Mouse (Mus musculus) adrenal gland, adult 18-20 months (tissue): ENCODE measurements at regions not wholly inside any gene's neighbourhood (a gene's known extent, or its start where the extent isn't known, plus 50 kb on each side); places are given as distances from the start of the nearest gene placed in this dataset.

Source experiments
- DNase-seq, 2 experiments: peaks; one replicate each; pipeline ENCODE4 v3.0.0; 2021 to 2022; ENCODE audit warnings: low spot score in 2 of 2

DNA sequence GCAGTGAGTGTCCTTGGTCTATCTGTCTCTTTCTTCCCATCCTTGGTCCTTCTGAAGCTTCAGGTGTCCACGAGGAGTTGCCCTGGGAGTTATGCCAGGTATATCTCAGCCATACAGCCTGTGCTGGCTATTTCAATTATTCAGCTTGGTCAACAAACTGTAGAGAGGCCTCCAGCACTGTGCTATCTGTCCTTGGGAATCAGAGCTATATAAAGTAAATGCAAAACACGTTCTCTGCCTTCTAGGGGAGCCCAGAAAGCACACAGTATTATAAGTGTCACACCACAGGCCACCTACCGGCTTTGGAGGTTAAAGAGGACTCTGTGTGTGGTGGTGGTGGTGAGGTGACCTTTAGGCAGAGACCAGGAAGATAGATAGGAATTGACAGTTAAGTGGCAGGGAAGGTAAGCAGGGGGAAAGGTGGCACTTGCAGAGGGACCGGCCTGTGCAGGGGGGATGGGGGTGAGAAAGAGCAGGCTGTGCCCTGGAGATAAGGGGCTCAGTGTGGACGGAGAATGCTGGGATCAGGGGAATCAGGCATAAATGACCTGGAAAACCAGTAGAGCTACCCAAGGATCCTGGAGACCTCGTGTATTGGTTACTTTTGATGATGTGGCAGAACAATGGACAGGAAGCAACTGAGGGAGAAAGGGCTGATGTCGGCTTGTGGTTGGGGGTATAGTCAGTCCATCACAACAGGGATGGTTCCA lies 425.9 kb downstream of the Fut8 start:
- no peak for DNase-seq

DNA sequence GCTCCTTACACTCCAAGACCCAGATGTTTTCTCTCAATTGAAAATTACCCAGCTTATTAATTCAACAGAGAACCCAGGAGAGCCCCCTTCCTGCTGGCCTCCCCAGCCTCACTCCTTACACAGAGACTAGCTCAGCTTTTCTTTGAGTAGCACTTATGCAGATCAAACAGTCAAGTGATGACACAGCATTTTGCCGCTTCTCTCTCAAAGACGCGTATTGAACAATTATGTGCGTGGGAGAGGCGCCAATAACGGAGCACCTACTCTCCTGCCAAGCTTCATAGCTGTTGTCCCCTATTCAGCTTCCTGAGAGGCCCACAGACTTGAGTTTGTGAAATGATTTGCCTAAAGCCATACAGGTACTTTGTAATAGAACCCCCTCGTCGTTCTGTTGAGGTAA lies 428.5 kb downstream of the Fut8 start:
- no peak for DNase-seq

DNA sequence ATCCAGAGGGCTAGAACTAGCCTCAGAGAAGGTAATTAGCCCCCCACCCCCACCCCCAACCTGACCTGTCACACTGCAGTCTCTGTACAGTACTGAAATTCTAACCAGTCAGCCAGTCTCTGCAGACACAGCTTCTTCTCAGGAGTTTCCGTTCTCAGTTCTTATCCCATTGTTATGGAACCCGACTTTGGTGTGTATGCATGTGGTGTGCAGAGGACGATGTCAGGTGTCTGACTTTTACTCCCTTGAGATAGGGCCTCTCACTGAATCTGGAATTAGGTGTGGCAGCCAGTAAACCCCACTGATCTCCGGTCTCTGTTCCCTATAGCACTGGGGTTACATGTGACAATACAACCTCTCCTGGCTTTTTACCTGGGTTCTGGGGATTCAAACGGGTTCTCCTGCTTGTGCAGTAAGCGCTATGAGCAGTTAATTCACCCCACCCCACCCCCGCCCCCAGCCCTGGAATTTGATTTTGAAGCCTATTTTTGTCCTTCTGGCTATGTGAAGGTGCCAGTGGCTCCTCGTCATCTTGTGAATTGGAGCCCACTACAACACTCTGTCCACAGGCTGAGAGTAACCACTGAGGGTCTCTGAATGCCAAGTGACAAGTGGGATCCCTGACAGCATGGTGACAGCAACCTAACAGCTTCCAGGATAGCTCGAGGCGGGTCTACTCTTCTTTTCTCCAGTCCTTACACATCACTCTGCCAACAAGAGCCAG lies 429.4 kb downstream of the Fut8 start:
- DNase-seq: no peak

DNA sequence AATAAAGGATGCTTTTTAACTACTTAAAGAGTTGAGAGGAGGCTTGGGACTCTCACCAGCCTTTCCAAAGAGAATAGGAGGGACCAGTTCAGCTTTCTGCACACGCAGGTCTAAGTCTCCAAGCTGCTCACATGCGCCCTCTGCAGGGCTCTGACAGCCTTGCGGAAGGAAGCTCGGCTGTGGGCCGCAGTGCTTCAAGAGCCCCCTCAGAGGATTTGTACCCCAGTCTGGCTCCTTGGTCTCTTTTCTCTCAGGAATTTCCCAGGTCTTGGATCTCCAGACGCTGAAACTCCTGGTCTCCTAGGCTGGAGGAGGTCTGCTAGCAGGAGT lies 429.9 kb downstream of the Fut8 start:
- peak; percentile 62 to 66 for DNase-seq

DNA sequence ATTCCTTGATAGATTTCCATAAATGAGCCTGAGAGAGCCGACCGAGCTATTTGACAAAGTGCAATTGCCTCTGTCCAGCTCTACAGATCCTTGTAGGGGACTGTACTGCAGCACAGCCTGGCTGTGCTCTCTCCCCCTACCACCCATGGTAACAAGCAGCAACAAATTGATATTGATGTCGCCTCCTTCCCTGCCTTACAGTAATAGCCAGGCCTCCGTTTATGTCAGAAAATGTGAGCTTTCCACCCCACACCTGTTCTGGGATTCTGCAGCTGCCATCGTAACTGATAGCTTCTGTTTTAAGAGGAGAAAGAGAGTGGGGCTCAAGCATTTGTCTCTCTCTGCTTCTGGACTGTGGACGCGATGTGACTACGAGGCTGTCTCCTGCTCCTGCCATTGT lies 432.6 kb downstream of the Fut8 start:
- DNase-seq: no peak

DNA sequence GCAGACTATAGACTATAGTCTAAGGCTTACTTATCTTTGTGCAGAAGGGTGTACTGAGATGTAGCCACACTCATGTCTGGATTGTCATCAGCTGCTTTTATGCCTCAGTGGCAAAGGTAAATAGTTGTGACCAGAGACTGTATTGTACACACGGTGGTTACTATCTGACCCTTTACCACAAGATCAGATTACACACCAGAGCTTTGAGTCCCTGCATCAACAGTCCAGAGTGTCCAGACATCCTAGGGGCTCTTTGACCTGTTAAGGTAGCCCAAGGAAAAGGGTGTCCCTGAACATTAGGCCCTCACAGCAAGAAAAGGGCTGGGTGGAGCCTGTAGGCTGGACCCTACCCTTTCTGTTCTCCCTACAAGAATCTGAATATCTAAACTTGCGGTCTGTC lies 436.4 kb downstream of the Fut8 start:
- DNase-seq: no peak

DNA sequence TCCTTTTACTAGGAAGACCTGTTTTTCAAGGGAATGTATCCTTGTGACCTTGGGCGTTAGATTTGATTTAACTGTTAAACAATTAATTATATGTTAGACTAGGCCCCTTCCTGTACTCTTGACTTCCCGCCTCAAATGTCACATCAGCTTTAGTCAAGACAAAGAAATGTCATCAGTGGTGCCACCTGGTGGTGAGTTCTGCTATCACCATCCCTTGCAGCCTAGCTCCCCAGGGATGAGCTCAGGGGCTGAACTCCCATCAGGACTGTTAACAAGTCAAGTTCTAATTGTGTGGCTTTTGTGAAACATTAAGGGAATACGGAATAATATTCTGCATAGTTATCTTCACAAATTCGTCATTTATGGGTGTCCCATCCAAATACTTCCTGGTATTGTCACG lies 436.8 kb downstream of the Fut8 start:
- peak; percentile 40 to 50 for DNase-seq

DNA sequence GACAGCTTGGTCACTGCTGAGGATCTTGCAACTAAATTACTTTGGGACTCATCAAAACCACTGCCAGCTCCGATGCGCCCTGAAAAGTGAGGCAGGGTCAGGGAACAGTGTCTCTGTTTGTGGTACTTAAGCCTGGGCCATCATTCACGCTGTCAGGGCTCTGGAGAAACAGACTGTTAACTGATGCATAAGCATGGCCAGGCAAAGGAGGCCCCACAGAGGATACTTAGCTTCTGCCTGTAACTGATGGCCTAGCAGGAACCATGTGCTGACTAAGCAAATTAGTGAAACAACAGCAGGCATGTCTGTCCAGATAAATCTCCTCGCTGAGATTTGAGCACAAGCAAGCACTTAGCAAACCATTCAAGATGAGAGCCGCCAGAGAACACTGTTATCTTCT lies 440.1 kb downstream of the Fut8 start:
- no peak for DNase-seq

DNA sequence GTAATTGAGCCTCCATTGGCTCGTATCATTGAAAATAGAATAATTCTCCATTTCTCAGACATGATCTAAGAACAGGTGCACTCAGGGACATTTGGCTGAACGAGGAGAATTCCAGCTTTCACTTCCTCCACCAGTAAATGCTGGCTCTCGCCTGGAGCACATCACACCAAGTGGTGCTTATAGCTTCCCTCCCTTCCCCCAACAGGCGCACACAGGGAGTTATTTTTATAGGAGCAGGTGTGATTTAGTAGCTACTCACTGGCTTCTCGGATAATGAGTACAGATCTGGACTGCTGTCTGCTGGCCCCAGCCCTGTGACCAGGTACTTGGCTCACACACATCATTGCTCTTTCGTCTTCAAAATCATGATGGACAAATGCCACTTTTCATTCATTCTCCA lies 456.2 kb downstream of the Fut8 start:
- no peak for DNase-seq

DNA sequence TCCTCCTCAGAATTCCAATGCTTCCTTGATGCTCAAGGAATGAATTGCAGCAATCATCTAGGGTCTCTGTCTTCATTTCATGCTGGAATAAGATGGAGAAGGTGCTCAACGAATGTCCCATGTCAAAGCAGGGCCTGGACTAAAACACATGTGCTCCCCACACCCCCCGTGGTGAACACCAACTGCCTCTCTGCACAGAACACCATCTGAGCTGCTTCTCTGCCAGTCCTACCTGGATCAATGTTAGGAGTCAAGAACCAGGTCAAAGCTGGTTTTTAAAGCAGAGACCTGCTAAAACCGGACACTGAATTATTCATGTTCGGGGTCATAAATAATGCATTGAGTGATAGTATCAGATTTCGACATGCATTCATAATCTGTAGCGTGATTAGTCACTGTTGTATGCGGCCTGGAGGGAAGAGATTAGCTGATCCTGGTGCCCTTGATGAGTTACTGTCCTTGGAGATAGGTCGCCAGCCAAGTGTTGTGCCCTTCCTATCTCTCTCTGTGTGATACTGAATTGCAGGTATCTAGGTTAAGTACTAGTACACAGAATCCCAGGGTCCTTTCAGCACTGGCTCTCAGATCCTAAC lies 458.2 kb downstream of the Fut8 start:
- peak in 1 of 2 experiments; percentile 4 for DNase-seq

DNA sequence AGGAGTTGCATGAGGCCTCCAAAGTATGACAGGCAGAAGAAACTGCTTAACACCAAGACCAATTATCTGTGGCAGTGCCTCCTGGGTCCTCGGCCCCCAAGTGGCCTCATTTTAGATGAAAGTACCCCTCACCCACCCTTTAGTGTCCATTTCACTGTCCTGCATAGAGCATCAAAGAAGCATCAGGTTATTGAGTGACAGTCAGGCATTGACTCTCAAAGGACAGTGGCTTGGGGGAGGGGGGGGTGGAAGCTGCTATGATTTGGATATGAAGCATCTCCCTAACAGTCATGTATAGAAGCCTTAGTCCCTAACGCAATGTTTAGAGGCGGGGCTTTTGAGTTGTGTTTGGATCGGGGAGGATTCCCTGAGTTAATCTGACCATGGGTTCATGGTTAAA lies 458.7 kb downstream of the Fut8 start:
- no peak for DNase-seq

DNA sequence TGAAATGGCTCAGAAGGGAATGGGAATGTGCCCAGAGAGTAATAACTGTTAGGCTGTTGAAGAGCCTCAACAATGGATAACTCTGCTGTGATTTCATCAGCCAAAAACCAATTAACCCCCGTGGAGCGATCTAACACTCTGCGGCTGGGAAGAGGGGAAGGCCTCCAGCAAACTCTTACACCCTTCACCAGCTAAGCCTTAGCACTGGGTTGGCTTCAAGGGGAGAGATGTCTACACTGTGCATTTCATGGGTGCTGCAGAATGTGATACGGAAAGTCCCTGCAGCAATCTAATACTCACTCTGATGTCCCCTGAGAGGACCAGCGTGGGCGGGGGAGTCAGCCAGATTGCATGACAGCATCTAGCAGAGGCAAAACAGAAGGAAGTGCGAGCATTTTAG lies 460.2 kb downstream of the Fut8 start:
- DNase-seq: no peak

DNA sequence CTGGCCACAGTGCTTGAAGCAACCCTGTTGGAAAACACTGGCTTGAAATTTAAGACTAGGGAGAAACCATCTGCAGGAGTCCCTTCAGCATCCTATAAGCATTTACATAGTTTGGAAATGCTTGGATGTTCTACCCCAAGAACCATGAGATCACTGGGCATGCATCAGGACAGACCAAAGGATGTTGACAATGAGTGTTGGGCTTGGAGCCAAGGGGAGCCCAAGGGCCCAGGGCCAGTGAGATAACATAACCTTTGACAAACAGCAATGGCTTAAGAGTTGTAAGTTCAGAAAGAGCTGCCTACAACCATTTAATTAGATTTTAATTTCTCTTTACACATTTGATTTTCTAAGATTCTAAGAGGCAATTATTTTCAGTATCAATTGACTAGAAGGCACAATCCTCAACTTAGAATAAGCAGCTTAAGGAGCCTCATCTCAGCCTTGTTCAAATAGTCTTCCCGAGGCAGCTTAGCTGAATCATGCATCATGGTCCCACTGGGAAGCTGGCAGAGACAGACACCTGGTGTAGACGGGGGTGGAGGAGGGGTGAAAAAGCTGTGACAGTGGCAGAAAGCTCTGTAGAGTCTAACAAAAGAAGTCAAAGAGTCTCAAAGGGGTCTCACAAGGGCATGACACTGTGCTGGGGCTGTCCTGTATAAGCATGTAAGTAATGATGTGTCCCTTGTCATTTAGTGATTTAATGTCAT lies 462.1 kb downstream of the Fut8 start:
- no peak for DNase-seq

DNA sequence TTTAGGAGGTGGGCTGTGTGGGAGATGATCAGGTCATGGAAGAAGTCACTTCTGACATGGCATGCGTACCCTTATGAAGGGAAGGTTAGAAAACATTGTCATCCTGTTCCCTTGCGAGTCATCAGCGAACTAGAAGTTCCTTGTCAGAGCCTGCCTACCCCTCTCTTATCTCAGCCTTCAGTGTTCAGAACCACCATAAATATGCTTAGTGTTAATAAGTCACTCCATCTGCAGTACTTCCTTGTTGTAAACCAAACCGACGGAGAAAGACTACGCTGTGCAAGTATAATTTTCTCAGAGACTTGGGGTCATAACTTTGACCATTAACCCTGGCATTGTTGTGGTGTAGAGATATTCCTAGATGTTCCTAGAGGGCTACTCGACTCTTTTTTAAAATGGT lies 477.6 kb downstream of the Fut8 start:
- no peak for DNase-seq

DNA sequence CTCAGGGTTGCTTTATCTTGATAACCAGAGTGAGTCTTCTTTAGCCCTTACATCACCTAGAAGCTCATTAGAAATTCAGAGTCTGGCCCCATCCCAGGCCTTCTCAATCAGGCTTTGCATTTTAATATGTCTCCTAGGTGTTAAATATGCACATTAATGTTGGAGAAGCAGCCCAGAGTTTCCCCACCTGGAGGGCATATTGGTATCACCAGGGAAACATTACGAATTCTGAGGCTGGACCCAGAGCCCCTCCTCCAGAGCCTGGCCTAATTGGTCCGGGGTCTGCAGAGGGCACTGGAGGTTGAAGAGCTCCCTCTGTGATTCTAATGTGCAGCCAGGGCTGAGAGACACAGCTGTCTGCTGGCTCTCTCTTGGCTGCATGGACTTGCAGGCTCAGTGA lies 478.1 kb downstream of the Fut8 start:
- DNase-seq: no peak

DNA sequence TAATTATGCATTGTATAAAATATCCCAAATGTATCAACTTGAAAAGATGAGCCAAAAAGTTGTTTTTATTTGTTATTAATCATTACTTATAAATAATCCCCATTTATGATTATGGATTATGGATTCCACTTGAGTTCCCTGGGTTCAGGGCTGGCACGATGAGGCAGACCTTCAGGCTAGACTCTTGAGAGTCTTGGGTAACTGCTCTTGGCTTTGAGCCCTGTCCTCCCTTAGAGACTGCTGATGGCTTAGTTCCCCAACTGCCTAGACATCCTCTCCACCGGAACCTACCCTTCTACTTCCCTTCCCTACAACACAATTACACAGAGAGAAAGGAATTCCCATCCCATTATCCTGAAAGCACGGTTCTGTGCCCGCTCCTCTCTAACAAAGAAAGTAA lies 466.3 kb upstream of the Gm6657 start:
- no peak for DNase-seq

DNA sequence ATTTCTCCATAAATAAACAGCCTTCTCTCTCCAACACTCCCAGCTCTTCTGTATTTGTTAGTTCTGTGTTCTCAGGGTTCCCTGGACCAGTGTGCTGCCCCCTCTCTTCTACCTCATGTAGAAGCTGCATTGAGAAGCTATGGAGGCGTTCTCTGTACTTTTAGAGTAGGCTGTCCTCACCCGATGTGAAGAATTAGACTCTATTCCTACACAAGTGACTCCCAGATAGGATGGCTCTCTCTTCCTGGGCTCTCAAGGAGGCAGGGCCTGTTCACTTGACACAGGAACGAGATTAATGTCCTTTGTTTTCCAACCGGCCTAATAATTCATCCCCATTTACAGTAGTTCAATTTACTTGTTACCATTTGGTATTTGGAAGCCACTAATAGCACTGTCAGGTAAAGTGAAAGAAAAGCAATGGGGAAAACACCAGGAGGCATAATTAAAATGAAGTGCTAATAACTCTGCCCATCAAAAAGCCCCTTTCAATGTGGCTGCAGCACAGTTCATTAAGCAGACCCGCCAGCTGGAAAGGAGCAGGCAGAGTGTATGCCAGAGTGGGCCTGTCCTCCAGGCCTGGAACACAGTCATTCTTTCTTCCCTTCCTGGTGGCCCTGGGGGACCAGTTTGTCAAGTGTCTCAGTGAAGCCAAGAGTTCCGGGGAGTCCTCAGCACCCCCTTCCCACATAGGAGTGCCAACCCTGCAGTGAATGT lies 454.8 kb upstream of the Gm6657 start:
- peak in 1 of 2 experiments; percentile 19 for DNase-seq

DNA sequence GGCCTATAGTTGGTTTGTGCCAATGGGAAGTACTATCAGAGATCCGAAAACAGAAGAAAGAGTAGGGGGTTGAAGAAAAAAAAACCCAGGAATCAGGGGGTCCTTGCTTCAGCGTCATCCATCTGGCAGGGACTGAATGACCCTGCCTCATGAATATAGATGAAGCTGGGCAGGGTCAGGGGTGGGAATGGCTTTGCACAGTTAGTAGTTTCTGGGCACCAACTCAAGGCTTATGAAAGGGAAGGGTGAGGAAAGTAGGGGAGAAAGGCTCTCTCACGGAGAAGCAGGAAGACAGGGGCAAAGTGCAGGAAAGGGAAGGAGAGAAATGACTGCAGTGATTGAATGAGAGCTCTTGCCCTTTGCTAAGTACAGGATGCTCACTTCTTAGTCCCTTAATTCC lies 451.3 kb upstream of the Gm6657 start:
- no peak for DNase-seq

DNA sequence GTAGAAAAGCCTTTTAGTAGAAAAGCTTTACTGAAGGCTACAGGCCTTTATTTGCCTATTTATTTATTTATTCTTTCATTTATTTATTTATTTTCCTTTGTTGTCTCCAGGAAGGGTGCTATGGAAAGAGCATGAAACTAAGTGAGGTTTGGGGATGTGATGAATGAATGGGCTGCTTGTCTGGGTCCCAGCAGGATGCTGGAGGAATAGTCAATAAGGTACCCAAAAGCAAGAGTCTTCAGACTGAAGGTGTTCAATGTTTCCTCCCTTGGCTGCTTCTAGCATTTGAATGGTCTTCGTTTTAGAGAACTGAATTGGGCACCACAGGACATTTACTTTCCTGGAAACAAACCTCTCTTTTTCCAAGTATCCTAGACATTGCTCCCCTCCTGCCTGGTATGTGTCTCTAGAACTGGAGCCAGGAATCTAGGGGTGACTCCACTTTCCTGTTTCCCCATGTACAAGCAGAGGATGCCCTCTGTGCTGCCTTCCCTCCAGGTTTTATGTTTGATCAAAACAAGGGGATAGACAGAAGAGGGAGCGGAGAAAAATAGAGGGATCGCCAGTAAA lies 444.5 kb upstream of the Gm6657 start:
- DNase-seq: no peak

DNA sequence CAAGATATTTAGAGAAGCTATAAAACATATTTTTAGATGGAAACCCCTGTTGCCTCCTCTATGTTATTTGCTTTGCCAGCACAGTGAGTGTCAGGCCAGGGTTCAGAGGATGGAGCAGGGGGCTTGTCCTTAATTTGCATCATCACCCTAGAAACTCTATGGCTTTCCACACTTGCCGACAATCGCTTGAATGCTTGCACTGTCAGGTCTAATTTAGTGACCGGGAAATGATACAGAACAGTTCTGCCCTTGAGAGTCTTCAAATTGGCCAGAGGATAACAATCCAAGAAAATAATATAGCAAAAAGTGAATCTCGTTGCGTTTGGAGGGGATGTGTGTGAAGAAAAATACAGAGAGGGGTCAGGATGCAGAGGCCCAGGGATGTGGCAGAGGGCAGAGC lies 441.9 kb upstream of the Gm6657 start:
- no peak for DNase-seq

DNA sequence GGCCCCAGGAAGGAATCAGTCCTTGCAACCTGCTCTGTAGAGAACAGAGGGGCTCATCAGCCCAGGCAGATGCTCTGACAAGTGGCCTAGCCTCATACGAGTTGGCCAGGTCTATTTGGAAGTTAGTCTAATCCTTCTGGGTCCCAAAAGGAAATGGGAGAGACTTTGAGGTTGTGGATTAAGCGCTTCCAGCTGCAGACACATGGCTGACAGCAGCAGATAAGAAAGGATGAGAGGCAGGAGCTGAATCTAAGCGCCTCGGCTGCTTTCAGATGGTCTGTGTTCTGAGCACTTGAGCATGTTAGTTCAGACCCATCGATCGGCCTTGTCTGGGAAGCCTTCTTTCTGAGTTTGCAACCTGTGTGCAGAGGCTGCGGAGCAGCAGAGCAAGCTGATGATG lies 438.0 kb upstream of the Gm6657 start:
- no peak for DNase-seq
